Mouse (Mus musculus) heart, embryonic 14.5 days (tissue): ENCODE measurements around the gene Plxnc1. TPM values are rescaled to one million over a fixed set of nuclear protein-coding genes. Genes with fewer than 3 reads are reported as not detected.

Source experiments
- ATAC-seq: fragments of 200-750 bp; cut with Nextera tagmentation; 2 replicates; pipeline ENCODE4 v1.8.0; 2017; ENCODE audit warnings: low read depth, moderate TSS enrichment; ENCODE audit not compliant: insufficient number of reproducible peaks, insufficient read depth, low FRiP score
- H3K27ac ChIP-seq, 2 experiments: fragments of 200-500 bp in 1 of 2; fragments of 300-500 bp in 1 of 2; sonication (generic) in 1 of 2; replicated peaks in 1 of 2; 2 replicates each; pipeline ENCODE4 v1.5.1; 2012 to 2014; ENCODE audit warnings: low read depth in 2 of 2, low read length in 2 of 2, control low read depth in 1 of 2, mild to moderate bottlenecking in 1 of 2, mixed read lengths in 1 of 2; ENCODE audit not compliant: control insufficient read depth in 1 of 2, insufficient read depth in 1 of 2
- H3K27me3 ChIP-seq: fragments of 300-500 bp; sonication (generic); 2 replicates; pipeline ENCODE4 v1.6.1; 2014; ENCODE audit warnings: mild to moderate bottlenecking, low read length, control low read depth; ENCODE audit not compliant: control insufficient read depth, insufficient read depth
- H3K36me3 ChIP-seq: fragments of 300-500 bp; sonication (generic); 2 replicates; pipeline ENCODE4 v1.6.1; 2014; ENCODE audit warnings: mild to moderate bottlenecking, control low read depth, low read length, mixed read lengths; ENCODE audit not compliant: control insufficient read depth, insufficient read depth
- H3K4me1 ChIP-seq, 2 experiments: fragments of 200-500 bp in 1 of 2; fragments of 300-500 bp in 1 of 2; sonication (generic) in 1 of 2; 2 replicates each; pipeline ENCODE4 v1.6.1; 2012 to 2014; ENCODE audit warnings: low read length in 2 of 2, control low read depth in 1 of 2, mixed read lengths in 1 of 2; ENCODE audit not compliant: control insufficient read depth in 2 of 2, insufficient read depth in 2 of 2
- H3K4me2 ChIP-seq: fragments of 300-500 bp; sonication (generic); 2 replicates; pipeline ENCODE4 v1.6.1; 2014; ENCODE audit warnings: mild to moderate bottlenecking, low read length
- H3K4me3 ChIP-seq, 2 experiments: fragments of 200-500 bp in 1 of 2; fragments of 300-500 bp in 1 of 2; sonication (generic) in 1 of 2; 2 replicates each; pipeline ENCODE4 v1.5.1; 2012 to 2014; ENCODE audit warnings: low read length in 2 of 2, mild to moderate bottlenecking in 2 of 2, control low read depth in 1 of 2, low read depth in 1 of 2, moderate library complexity in 1 of 2; ENCODE audit not compliant: control insufficient read depth in 1 of 2, insufficient read depth in 1 of 2
- H3K9ac ChIP-seq: fragments of 300-500 bp; sonication (generic); 2 replicates; pipeline ENCODE4 v1.6.1; 2014; ENCODE audit warnings: mild to moderate bottlenecking, low read length
- H3K9me3 ChIP-seq: fragments of 300-500 bp; sonication (generic); 2 replicates; pipeline ENCODE4 v1.6.1; 2016; ENCODE audit warnings: low read length, control low read depth; ENCODE audit not compliant: control insufficient read depth
- WGBS: fragments of 180-500 bp; shearing (Covaris S2); extraction: QIAGEN DNeasy Blood & Tissue Kit; methylation state at CpG from one replicate; pipeline ENCODE4 v1.1.7; 2014; 5-methylcytosine and 5-hydroxymethylcytosine counted together
- polyA plus RNA-seq: library from polyadenylated mRNA; unstranded; fragments of >200 nt; fragmentation: Nextera tagmentation; extraction: Ambion mirVana; gene quantifications from 2 replicates; pipeline ENCODE4 v1.2.1, GENCODE M21; 2014

The Plxnc1 gene
- polyA plus RNA-seq, 1 experiment from 2014 or later = 6.9 TPM

- ATAC-seq = no peak
- Histone ChIP-seq H3K9me3 (no peaks in the 10 kb centered on the region), H3K36me3 (no peaks in the 10 kb centered on the region), H3K4me1 (peaks cover 2 to 20% of the 10 kb centered on the region in 2 experiments; a peak in 3 of 4 replicates), H3K27me3 (peaks cover 34% of the 10 kb centered on the region), H3K4me3 (no peak overlapping the region), H3K27ac (no peak overlapping the region), H3K4me2 (no peak overlapping the region), H3K9ac (no peak overlapping the region)
- WGBS = 56% methylated on average over 7 of the region's 7 CpGs
These were observed 2.8 kb upstream of the Plxnc1 start for GRCm38 (mm10) chr10:94947386-94947785.

GRCm38 (mm10) chr10:94945206-94945711 lies 624 bp upstream of the Plxnc1 start:
- Histone ChIP-seq H3K9me3 (no peaks in the 10 kb centered on the region), H3K4me1 (peaks cover 2 to 20% of the 10 kb centered on the region in 2 experiments; a peak in 3 of 4 replicates), H3K27me3 (peaks cover 45% of the 10 kb centered on the region), H3K4me2 (peak overlapping the region; percentile 95), H3K36me3 (no peaks in the 10 kb centered on the region), H3K4me3 (peak overlapping the region; percentile 69 to 75), H3K9ac (peak overlapping the region; percentile 70), H3K27ac (no peak overlapping the region)
- ATAC-seq = no peak
- whole genome bisulfite sequencing = under 1% methylated on average over 34 of the region's 36 CpGs

- Histone ChIP-seq H3K4me2 (peak overlapping the region; percentile 95), H3K4me3 (peak overlapping the region; percentile 69 to 75), H3K9ac (peak overlapping the region; percentile 70), H3K4me1 (peaks cover 2 to 23% of the 10 kb centered on the region in 2 experiments; a peak in 3 of 4 replicates), H3K9me3 (no peaks in the 10 kb centered on the region), H3K27me3 (peaks cover 45% of the 10 kb centered on the region), H3K27ac (peak overlapping the region in 1 of 2 experiments; percentile 10; a peak in 1 of 4 replicates), H3K36me3 (no peaks in the 10 kb centered on the region)
- under 1% methylated on average over 85 of the region's 110 CpGs for WGBS
- ATAC-seq = peak; percentile 37
These were observed 567 bp downstream of the Plxnc1 start for GRCm38 (mm10) chr10:94943846-94944690.

- no peaks in the 10 kb centered on the region for H3K36me3 ChIP-seq
- H3K9me3 ChIP-seq = no peaks in the 10 kb centered on the region
- H3K27me3 ChIP-seq = peaks cover 44% of the 10 kb centered on the region
- peak overlapping the region; percentile 95 for H3K4me2 ChIP-seq
- ATAC-seq = 0 out of 2 replicates have a peak, but pooled peaks have one; percentile 19
- peak overlapping the region; percentile 69 to 75 for H3K4me3 ChIP-seq
- peak overlapping the region; percentile 4 to 10; a peak in 1 of 4 replicates for H3K27ac ChIP-seq
- H3K4me1 ChIP-seq = peaks cover 2 to 23% of the 10 kb centered on the region in 2 experiments; a peak in 3 of 4 replicates
- H3K9ac ChIP-seq = peak overlapping the region; percentile 70
- WGBS = under 1% methylated on average over 26 of the region's 26 CpGs
These were observed 1.2 kb downstream of the Plxnc1 start for GRCm38 (mm10) chr10:94943401-94943845.

GRCm38 (mm10) chr10:94942449-94943041 lies 2.1 kb downstream of the Plxnc1 start:
- Histone ChIP-seq H3K36me3 (no peaks in the 10 kb centered on the region), H3K4me3 (peak overlapping the region; percentile 69 to 75), H3K9ac (peak overlapping the region; percentile 70), H3K27me3 (peaks cover 38% of the 10 kb centered on the region), H3K9me3 (no peaks in the 10 kb centered on the region), H3K4me1 (peaks cover 2 to 23% of the 10 kb centered on the region in 2 experiments; a peak in 3 of 4 replicates), H3K4me2 (peak overlapping the region; percentile 95), H3K27ac (0 out of 4 replicates have a peak overlapping the region, but pooled peaks of 1 of the 2 experiments have one; percentile 37)
- no peak for ATAC-seq
- 4% methylated on average over 17 of the region's 17 CpGs for WGBS

- WGBS = 24% methylated on average over 4 of the region's 4 CpGs
- H3K9ac ChIP-seq = no peak overlapping the region
- H3K4me2 ChIP-seq = peak overlapping the region; percentile 95
- H3K9me3 ChIP-seq = no peaks in the 10 kb centered on the region
- peak overlapping the region in 1 of 2 experiments; percentile 75; a peak in 1 of 4 replicates for H3K4me3 ChIP-seq
- H3K36me3 ChIP-seq = no peaks in the 10 kb centered on the region
- no peak for ATAC-seq
- H3K27ac ChIP-seq = no peak overlapping the region
- H3K4me1 ChIP-seq = peaks cover 2 to 23% of the 10 kb centered on the region in 2 experiments; a peak in 3 of 4 replicates
- H3K27me3 ChIP-seq = peaks cover 37% of the 10 kb centered on the region
These were observed 3.1 kb downstream of the Plxnc1 start for GRCm38 (mm10) chr10:94941551-94941950.

GRCm38 (mm10) chr10:94940786-94941185 lies 3.8 kb downstream of the Plxnc1 start:
- Histone ChIP-seq H3K4me3 (no peak overlapping the region), H3K4me1 (peaks cover 2 to 23% of the 10 kb centered on the region in 2 experiments; a peak in 3 of 4 replicates), H3K27me3 (peaks cover 29% of the 10 kb centered on the region), H3K9me3 (no peaks in the 10 kb centered on the region), H3K27ac (no peak overlapping the region), H3K36me3 (no peaks in the 10 kb centered on the region), H3K4me2 (peak overlapping the region; percentile 95), H3K9ac (no peak overlapping the region)
- no peak for ATAC-seq
- WGBS = 33% methylated on average over 7 of the region's 7 CpGs
